Comparison of ENCODE assay signal across 8 mouse cellular contexts in genomic region chr13:104109816-104110521, GRCm38 (mm10). TPM values are rescaled to one million over a fixed set of nuclear protein-coding genes. Genes with fewer than 3 reads are reported as not detected.
DNase-seq lines count a peak whose midpoint lies in the region; ATAC-seq and TF ChIP-seq lines count a peak whose summit lies in the region.

No protein-coding gene starts in this region.

- TF ChIP-seq POLR2A in bone marrow macrophage, adult 2 months (IDR thresholded peaks at IDR 0.05; ENCODE audit: borderline replicate concordance, low read depth, low read length), result no peak

- TF ChIP-seq EP300 in lung, postnatal 0 days (IDR thresholded peaks at IDR 0.05), result no peak

- H3K27ac ChIP-seq in bone marrow macrophage, adult 2 months (ENCODE audit: insufficient read depth, low read depth, low read length), result no peak overlapping the region
- no peak overlapping the region for H3K27ac ChIP-seq in forebrain, embryonic 11.5 days (ENCODE audit: low read depth, low read length)
- peak overlapping the region; percentile 85 for H3K27ac ChIP-seq in hindbrain, embryonic 12.5 days
- 0 out of 2 replicates have a peak overlapping the region, but pooled peaks have one; percentile 43 for H3K27ac ChIP-seq in lung, postnatal 0 days (ENCODE audit: low read length)

- no peaks in the 10 kb centered on the region for H3K27me3 ChIP-seq in forebrain, embryonic 11.5 days (ENCODE audit: control insufficient read depth, insufficient read depth, low read length)
- H3K27me3 ChIP-seq in hindbrain, embryonic 12.5 days, result no peaks in the 10 kb centered on the region
- H3K27me3 ChIP-seq in lung, postnatal 0 days (replicated peaks; ENCODE audit: insufficient read depth, low read length), result no peaks in the 10 kb centered on the region

- H3K9ac ChIP-seq in forebrain, embryonic 11.5 days (ENCODE audit: low read length), result peak overlapping the region; percentile 66
- peak overlapping the region; percentile 85 for H3K9ac ChIP-seq in hindbrain, embryonic 12.5 days
- peak overlapping the region; percentile 59 for H3K9ac ChIP-seq in lung, postnatal 0 days (replicated peaks; ENCODE audit: low read depth)

- no peaks in the 10 kb centered on the region; the same call in 1 of the 2 replicates for H3K9me3 ChIP-seq in forebrain, embryonic 11.5 days (ENCODE audit: control insufficient read depth, low read length)
- H3K9me3 ChIP-seq in hindbrain, embryonic 12.5 days (replicated peaks), result no peaks in the 10 kb centered on the region
- H3K9me3 ChIP-seq in lung, postnatal 0 days (ENCODE audit: low read length), result no peaks in the 10 kb centered on the region

- no peak for TF ChIP-seq CTCF in bone marrow macrophage, adult 2 months (IDR thresholded peaks at IDR 0.05; ENCODE audit: low read depth, low read length)
- TF ChIP-seq CTCF in lung, postnatal 0 days (IDR thresholded peaks at IDR 0.05), result no peak

- peak; percentile 58 for DNase-seq in embryo, embryonic 10 days (ENCODE audit: low spot score)
- DNase-seq in embryo, embryonic 9.5 days (ENCODE audit: extremely low spot score), result no peak
- DNase-seq in forebrain, embryonic 11.5 days (ENCODE audit: low spot score), result peak; percentile 64
- DNase-seq in layer of hippocampus, postnatal 10 days (ENCODE audit: low spot score in 2 of 2), result peak; percentile 62 to 72
- DNase-seq in lung, postnatal 0 days (ENCODE audit: low spot score), result peak; percentile 67
- peak; percentile 43 for DNase-seq in right cerebral cortex, postnatal 25 days

- H3K4me1 ChIP-seq in bone marrow macrophage, adult 2 months (ENCODE audit: control insufficient read depth, insufficient read depth, low read length), result peaks cover 3% of the 10 kb centered on the region; the same call in 1 of the 2 replicates
- H3K4me1 ChIP-seq in forebrain, embryonic 11.5 days (replicated peaks; ENCODE audit: control insufficient read depth, insufficient read depth, low read length), result peaks cover 2% of the 10 kb centered on the region; the same call in 1 of the 2 replicates
- H3K4me1 ChIP-seq in hindbrain, embryonic 12.5 days, result peaks cover 12% of the 10 kb centered on the region
- H3K4me1 ChIP-seq in lung, postnatal 0 days (ENCODE audit: insufficient read depth, low read depth, low read length), result peaks cover 3% of the 10 kb centered on the region; the same call in 1 of the 2 replicates

- no peaks in the 10 kb centered on the region for H3K36me3 ChIP-seq in forebrain, embryonic 11.5 days (ENCODE audit: control insufficient read depth, insufficient read depth, low read length)
- H3K36me3 ChIP-seq in hindbrain, embryonic 12.5 days, result no peaks in the 10 kb centered on the region
- H3K36me3 ChIP-seq in lung, postnatal 0 days (ENCODE audit: insufficient read depth, low read length), result no peaks in the 10 kb centered on the region

- peak overlapping the region; percentile 98 for H3K4me2 ChIP-seq in forebrain, embryonic 11.5 days (ENCODE audit: low read depth, low read length, severe bottlenecking)
- H3K4me2 ChIP-seq in hindbrain, embryonic 12.5 days (replicated peaks), result peak overlapping the region; percentile 92
- peak overlapping the region; percentile 99 for H3K4me2 ChIP-seq in lung, postnatal 0 days (replicated peaks; ENCODE audit: low read depth, low read length)

- H3K4me3 ChIP-seq in bone marrow macrophage, adult 2 months (ENCODE audit: insufficient read depth, low read length), result peak overlapping the region; percentile 98
- H3K4me3 ChIP-seq in forebrain, embryonic 11.5 days (ENCODE audit: low read depth, low read length), result peak overlapping the region; percentile 74
- peak overlapping the region; percentile 82 for H3K4me3 ChIP-seq in hindbrain, embryonic 12.5 days
- peak overlapping the region; percentile 77 for H3K4me3 ChIP-seq in lung, postnatal 0 days (ENCODE audit: low read depth, low read length)

- WGBS in forebrain, embryonic 11.5 days, result 2% methylated on average over 38 of the region's 38 CpGs
- WGBS in hindbrain, embryonic 12.5 days, result 2% methylated on average over 38 of the region's 38 CpGs
- WGBS in lung, postnatal 0 days, result 2% methylated on average over 25 of the region's 38 CpGs

- peak; percentile 84 for ATAC-seq in forebrain, embryonic 11.5 days (replicated peaks; ENCODE audit: low FRiP score)
- ATAC-seq in hindbrain, embryonic 12.5 days (ENCODE audit: low FRiP score), result peak; percentile 85
- peak; percentile 57 for ATAC-seq in lung, postnatal 0 days

RNA-seq across cellular contexts. Expression of gene Sgtb, which starts 0.4 kb away (rescaled TPM):
- polyA plus RNA-seq in bone marrow macrophage, adult 2 months (2012; ENCODE audit: insufficient read depth, insufficient read length, missing spikeins), result 2.0 and 2.7 TPM in 2 replicates
- 16.7 and 18.1 TPM in 2 replicates for polyA plus RNA-seq in forebrain, embryonic 11.5 days (2014; fragmentation: Nextera tagmentation; extraction: Ambion mirVana)
- polyA plus RNA-seq in hindbrain, embryonic 12.5 days (2016; fragmentation: Nextera tagmentation; extraction: Ambion mirVana), result 26.9 and 28.9 TPM in 2 replicates
- 10 to 100 TPM; 56.7 to 62.0 TPM for total RNA-seq in layer of hippocampus, postnatal 10 days (2021)
- 4.7 and 5.5 TPM in 2 replicates for polyA plus RNA-seq in lung, postnatal 0 days (2015; fragmentation: Nextera tagmentation; extraction: Ambion mirVana)

RNA-seq across cellular contexts. Expression of gene Nln, which starts 0.6 kb away (rescaled TPM):
- polyA plus RNA-seq in bone marrow macrophage, adult 2 months (2012; ENCODE audit: insufficient read depth, insufficient read length, missing spikeins), result 18.7 and 26.0 TPM in 2 replicates
- polyA plus RNA-seq in forebrain, embryonic 11.5 days (2014; fragmentation: Nextera tagmentation; extraction: Ambion mirVana), result 21.1 TPM in 2 replicates
- polyA plus RNA-seq in hindbrain, embryonic 12.5 days (2016; fragmentation: Nextera tagmentation; extraction: Ambion mirVana), result 29.2 and 31.2 TPM in 2 replicates
- total RNA-seq in layer of hippocampus, postnatal 10 days (2021), result 10 to 100 TPM; 43.4 to 50.8 TPM
- polyA plus RNA-seq in lung, postnatal 0 days (2015; fragmentation: Nextera tagmentation; extraction: Ambion mirVana), result 13.0 and 16.7 TPM in 2 replicates

Comparison
In these comparisons a context has a peak if more than half of its experiments do, and no peak if none do; other contexts are left out.
1. H3K27ac ChIP-seq: peak in hindbrain, embryonic 12.5 days (single experiment) and lung, postnatal 0 days (single experiment); none in bone marrow macrophage, adult 2 months (single experiment) and forebrain, embryonic 11.5 days (single experiment).
2. Peak in every context shown above with its lines, with median percentiles within 50 percentile points of each other: H3K4me3 ChIP-seq, ATAC-seq, H3K4me2 ChIP-seq and H3K9ac ChIP-seq.